Comparison of ENCODE assay signal across 8 mouse cellular contexts in the genomic region with DNA sequence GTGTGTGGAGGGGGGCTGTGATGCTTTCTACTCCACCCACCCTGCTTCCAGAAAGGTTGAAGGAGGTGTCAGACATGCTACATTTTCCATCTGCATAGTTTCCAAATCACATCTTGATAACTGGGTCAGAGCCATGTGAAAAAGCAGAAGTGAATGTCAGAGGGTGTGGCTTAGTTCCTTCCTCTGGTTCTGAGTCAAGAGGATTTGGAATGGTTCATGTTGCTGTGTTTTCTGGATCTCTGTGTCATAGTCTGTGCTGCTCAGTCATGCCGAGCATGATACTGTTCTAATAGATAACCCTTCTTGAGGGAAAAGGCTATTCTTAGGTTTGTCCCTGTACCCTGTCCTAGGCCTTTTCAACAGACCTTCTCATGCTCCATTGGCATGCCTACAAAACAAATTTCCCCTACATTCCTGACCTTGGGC. TPM values are rescaled to one million over a fixed set of nuclear protein-coding genes. Genes with fewer than 3 reads are reported as not detected.
DNase-seq lines count a peak whose midpoint lies in the region; ATAC-seq and TF ChIP-seq lines count a peak whose summit lies in the region.

No protein-coding gene starts in this region.

- peak; percentile 80 for TF ChIP-seq EP300 in heart, adult 2 months (IDR thresholded peaks at IDR 0.05; ENCODE audit: insufficient read depth, low read depth, low read length)
- TF ChIP-seq EP300 in lung, postnatal 0 days (IDR thresholded peaks at IDR 0.05): peak; percentile 90

- H3K36me3 ChIP-seq in heart, adult 2 months (ENCODE audit: control insufficient read depth, insufficient read depth, low read length): peaks cover 35% of the 10 kb centered on the region
- H3K36me3 ChIP-seq in lung, postnatal 0 days (ENCODE audit: insufficient read depth, low read length): no peaks in the 10 kb centered on the region

- H3K4me3 ChIP-seq in heart, adult 2 months: no peak overlapping the region
- no peak overlapping the region for H3K4me3 ChIP-seq in lung, postnatal 0 days (ENCODE audit: low read depth, low read length)

- 0% methylated on average over 1 of the region's 1 CpGs for WGBS in heart, adult 2 months
- WGBS in lung, postnatal 0 days: 28% methylated on average over 1 of the region's 1 CpGs

- TF ChIP-seq POLR2A in heart, adult 2 months (IDR thresholded peaks at IDR 0.05; ENCODE audit: insufficient read depth, low read depth, low read length): peak; percentile 50; the same call in 1 of the 2 replicates

- no peak overlapping the region for H3K4me2 ChIP-seq in lung, postnatal 0 days (replicated peaks; ENCODE audit: low read depth, low read length)

- peak; percentile 30 for DNase-seq in kidney, adult 18-20 months
- no peak for DNase-seq in kidney, postnatal 4 days
- DNase-seq in Muller cell, postnatal 12 days (ENCODE audit: inconsistent ontology term): peak; percentile 93
- DNase-seq in heart, adult 2 months: peak in 1 of 2 experiments; percentile 77
- peak; percentile 94 for DNase-seq in lung, postnatal 0 days (ENCODE audit: low spot score)
- DNase-seq in embryo, embryonic 9.5 days (ENCODE audit: extremely low spot score): no peak
- no peak for DNase-seq in urinary bladder, postnatal 4 days (ENCODE audit: low spot score in 2 of 2)
- DNase-seq in cerebellum, adult 9-10 months: no peak

- no peaks in the 10 kb centered on the region for H3K27me3 ChIP-seq in heart, adult 2 months (ENCODE audit: control insufficient read depth, insufficient read depth, low read length)
- H3K27me3 ChIP-seq in lung, postnatal 0 days (replicated peaks; ENCODE audit: insufficient read depth, low read length): no peaks in the 10 kb centered on the region

- peak overlapping the region; percentile 84 for H3K27ac ChIP-seq in heart, adult 2 months
- H3K27ac ChIP-seq in lung, postnatal 0 days (ENCODE audit: low read length): peak overlapping the region; percentile 65

- ATAC-seq in lung, postnatal 0 days: peak; percentile 95

- H3K9me3 ChIP-seq in lung, postnatal 0 days (ENCODE audit: low read length): no peaks in the 10 kb centered on the region

- no peak for TF ChIP-seq CTCF in heart, adult 2 months (IDR thresholded peaks at IDR 0.05)
- no peak for TF ChIP-seq CTCF in lung, postnatal 0 days (IDR thresholded peaks at IDR 0.05)

- peaks cover 31% of the 10 kb centered on the region for H3K4me1 ChIP-seq in heart, adult 2 months (ENCODE audit: control insufficient read depth, insufficient read depth, low read length)
- peaks cover 13% of the 10 kb centered on the region; the same call in 1 of the 2 replicates for H3K4me1 ChIP-seq in lung, postnatal 0 days (ENCODE audit: insufficient read depth, low read depth, low read length)

- intact Hi-C loops in heart, adult 2 months (cut with DNase I): no loop called here

- H3K79me2 ChIP-seq in heart, adult 2 months (replicated peaks; ENCODE audit: control insufficient read depth, insufficient read depth, low read length): peaks cover 4% of the 10 kb centered on the region; the same call in 1 of the 2 replicates

- H3K9ac ChIP-seq in heart, adult 2 months (ENCODE audit: low read depth, low read length): no peak overlapping the region
- no peak overlapping the region for H3K9ac ChIP-seq in lung, postnatal 0 days (replicated peaks; ENCODE audit: low read depth)

RNA-seq across cellular contexts. Expression of gene Grk5, which starts 50.4 kb away (rescaled TPM):
- total RNA-seq in heart, adult 2 months (2021): 10 to 100 TPM; 25.1 to 32.4 TPM
- polyA plus RNA-seq in heart, adult 2 months (2012; rRNA removed): 4.1 and 9.3 TPM in 2 replicates
- 7.2 and 9.1 TPM in 2 replicates for polyA plus RNA-seq in lung, postnatal 0 days (2015; fragmentation: Nextera tagmentation; extraction: Ambion mirVana)

Comparison
In these comparisons a context has a peak if more than half of its experiments do, and no peak if none do; other contexts are left out.
1. DNase-seq: peak in kidney, adult 18-20 months (single experiment), Muller cell, postnatal 12 days (single experiment) and lung, postnatal 0 days (single experiment); none in kidney, postnatal 4 days (0 of 2), embryo, embryonic 9.5 days (single experiment), urinary bladder, postnatal 4 days (0 of 2) and cerebellum, adult 9-10 months (single experiment).